Mouse (Mus musculus) kidney, postnatal 10 days (tissue): ENCODE measurements around the gene Gcg.

Experiments used
- DNase-seq: peaks from one replicate; pipeline ENCODE4 v3.0.0; 2021; ENCODE audit warnings: mixed read lengths

Gene Gcg

DNA sequence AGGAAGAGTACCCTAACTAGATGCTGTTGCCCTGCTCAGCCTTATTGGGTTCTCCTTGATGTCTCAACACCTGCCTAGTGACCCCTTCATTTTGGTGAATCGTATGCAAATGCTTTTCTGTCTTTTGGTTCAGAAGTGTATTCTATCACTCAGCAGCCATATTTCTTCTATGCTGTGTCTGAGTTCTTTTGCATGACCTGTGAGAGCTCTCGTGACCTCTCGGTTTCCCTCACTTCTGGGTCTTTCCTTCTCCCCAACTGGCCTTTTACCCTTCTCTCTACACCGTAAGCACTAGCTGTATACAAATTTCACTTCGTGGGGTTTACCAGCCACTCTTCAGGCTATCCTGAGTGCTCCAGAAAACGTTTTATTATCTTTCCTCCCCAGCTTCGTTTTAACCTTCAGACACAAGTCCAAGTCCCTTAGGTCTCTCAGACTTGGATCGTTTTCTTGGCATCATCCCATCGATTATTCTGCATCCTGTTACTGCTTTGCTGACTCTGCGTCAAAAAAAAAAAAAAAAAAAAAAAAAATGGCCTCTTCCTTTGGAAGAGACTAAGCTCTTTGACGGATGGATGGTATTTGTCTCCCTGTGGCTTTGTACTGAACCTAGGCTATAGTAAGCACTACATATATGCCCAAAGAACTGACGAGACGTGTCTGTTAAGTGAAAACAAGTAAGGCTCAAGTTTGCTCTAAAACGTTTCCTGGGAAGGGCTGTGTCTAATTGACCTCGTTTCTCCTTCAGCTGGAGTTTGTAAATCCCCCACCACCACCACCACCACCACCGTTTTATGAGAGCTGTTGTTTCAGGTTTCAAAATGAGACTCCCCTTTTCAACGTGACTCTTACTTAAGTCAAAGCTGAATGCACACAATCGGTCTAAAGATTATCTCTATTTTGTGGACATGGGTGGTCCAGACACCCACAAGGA is 23.9 kb downstream of the Gcg start:
- no peak for DNase-seq

GRCm38 (mm10) chr2:62458070-62458469 is 25.4 kb downstream of the Gcg start:
- DNase-seq: no peak

DNA sequence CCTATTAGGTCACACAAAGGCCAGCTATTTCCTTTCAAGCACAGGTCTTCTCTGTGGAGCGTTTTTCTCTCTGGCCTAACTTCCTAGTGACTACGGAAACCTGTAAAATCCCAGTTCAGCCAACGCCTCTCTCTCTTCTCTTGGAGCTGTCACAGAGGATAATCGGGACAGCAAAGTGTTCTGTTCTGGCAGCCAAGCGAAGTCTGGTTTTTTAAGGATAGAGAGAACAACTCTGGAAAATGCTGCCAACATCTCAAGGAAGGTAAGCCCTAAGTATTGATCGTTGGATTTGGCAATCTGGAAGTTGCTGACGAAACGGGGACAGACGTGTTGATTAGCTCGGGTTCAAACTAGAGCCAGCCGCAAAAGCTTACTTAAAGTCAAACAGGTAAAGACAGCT is 28.5 kb downstream of the Gcg start:
- DNase-seq: no peak

GRCm38 (mm10) chr2:62454033-62454432 is 29.4 kb downstream of the Gcg start:
- DNase-seq: no peak

GRCm38 (mm10) chr2:62450364-62450763 is 33.1 kb downstream of the Gcg start:
- DNase-seq: no peak

DNA sequence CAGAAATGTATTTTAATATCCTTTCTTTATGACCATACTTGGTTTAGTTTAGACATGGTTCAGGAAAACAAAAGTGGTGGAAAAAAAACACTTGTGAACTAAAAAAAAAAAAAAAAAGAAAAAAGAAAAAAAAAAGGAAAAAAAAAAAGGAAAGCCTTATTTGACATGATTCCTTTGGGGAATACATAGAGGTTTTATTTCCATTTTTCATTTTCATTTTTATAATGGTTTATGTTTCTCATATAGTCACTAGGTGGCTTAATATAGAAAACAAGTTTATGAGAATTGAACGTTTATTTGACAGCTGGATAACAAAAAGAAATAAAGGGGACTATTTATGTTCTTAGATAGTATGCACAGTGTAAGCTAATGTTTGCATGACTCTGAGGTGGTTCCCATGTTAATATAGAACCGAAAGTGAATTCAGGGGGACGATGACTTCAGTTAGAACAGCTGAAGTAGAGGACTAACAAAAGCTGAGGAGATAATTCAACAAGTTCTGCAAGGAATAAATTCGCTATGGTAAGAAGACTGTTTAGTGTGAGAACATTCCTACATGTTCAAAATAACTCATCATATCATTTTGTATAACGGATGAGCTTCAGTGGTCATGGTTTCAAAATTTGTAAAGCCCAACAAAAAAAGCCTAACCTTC is 33.6 kb downstream of the Gcg start:
- DNase-seq: no peak

DNA sequence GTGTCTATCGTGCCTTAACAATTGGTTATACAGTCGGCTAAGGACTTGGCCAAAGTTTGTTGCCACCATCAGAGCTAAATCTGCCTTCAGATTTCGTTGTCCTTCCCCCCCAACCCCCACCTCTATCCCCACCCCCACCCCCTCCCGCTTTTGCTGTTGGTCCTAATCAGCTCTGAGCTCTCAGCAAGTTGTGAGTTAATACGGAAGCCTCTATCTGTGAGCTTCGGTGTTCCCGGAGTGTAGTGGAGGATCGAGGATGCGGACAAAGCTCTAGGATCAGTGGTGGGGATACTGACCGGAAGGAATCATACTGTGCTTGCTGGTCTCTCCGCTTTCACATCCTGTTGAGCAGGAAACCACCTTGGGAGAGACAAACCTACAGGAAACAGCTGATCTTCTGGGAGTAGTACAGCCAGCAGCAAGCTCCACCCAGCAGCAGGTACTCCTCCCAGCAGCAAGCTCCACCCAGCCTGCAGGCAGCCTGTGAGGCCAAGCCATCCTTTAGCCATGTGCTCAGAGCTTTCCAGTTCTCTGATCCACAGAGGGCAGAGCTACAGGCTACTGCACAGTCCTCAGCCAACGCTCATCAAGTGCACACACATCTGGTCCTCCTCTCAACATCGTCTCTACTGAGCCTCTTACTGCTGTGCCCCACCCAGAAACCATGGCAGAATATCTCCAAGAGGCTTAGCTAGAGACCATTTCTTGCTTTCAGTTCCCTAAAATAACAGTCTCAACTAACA is 42.5 kb downstream of the Gcg start:
- peak; percentile 26 for DNase-seq

DNA sequence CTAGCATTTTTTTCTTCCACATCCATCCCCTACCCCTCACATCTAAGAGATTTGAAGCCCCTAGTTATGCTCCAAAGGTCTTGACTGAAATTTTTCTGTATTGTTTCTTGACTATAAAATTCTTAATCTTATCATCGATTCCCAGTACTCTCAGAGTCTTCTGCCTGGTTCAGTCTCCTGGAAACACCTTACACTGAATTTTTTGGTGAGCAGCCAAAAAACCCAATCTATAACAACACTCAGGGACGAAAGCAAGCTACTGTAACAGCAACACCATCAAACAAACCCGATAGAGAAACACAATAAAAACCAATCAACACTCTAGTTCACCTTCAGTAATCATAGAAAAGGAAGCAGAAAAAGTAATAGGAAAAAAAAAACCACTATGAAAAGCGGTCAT is 43.4 kb downstream of the Gcg start:
- no peak for DNase-seq

DNA sequence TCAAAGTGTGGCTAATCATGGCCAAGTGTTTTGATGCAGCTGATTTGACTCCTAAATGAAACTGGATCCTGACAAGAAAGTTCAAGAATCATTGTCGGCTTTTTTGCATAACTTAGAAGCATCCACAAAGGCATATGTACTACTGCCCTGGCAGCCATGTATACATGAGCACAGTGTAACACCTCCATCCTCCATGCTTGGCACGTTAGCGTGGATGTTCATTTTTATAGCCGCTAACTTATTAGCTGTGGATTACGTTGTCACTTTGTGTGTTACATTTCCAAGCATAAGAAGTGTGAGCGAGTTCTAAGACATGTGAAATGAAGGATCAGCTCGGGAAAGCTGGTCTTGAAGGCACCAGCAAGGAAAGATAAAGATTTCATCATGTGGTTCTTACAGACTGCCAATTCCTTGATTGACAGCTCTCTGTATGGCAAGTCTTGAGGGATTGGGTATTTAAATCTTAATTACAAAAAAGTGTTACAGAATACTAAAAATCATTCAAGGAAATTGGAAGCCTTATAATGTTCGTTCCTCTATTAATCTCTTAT is 52.1 kb downstream of the Gcg start:
- DNase-seq: no peak

- no peak for DNase-seq
These were observed 57.5 kb downstream of the Gcg start for GRCm38 (mm10) chr2:62425941-62426340.
